Mouse (Mus musculus) testis, adult 2 months (tissue): ENCODE measurements around the gene Tmem220.

Source experiments
- CTCF ChIP-seq: fragments of 200-500 bp; IDR thresholded peaks from 2 replicates; pipeline ENCODE4 v1.5.1; 2012; ENCODE audit warnings: low read depth, mild to moderate bottlenecking, inconsistent platforms, low read length, moderate library complexity; ENCODE audit not compliant: control insufficient read depth, insufficient read depth, insufficient replicate concordance
- POLR2A ChIP-seq: fragments of 200-500 bp; IDR thresholded peaks from 2 replicates; pipeline ENCODE4 v1.6.1; 2012; ENCODE audit warnings: low read depth, mild to moderate bottlenecking, inconsistent platforms, low read length, moderate library complexity; ENCODE audit not compliant: control insufficient read depth

DNA sequence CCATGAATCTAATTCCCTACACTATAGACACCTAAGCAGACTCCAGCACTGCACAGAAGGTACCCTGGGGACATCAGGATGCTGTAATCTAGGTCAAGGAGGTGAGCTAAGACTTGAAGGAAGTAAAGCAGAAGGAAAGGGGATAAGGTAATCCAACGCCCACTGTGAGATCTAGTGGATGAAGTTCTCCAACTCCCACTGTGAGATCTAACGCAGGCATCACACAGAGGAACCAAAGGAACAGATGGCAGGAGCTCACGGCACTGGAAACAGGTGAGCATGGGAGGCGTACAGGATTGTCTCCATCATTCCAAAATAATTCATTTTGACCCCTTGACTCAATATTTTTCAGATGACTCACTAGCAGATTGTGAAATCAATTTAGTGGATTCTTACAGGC, 28.5 kb upstream of the Tmem220 start:
- TF ChIP-seq POLR2A (no peak), CTCF (no peak)
